Mouse (Mus musculus): ENCODE measurements around the gene Clptm1. TPM values are rescaled to one million over a fixed set of nuclear protein-coding genes. Genes with fewer than 3 reads are reported as not detected.
A peak's percentile ranks its signal among the peaks of the same experiment; 100 is the strongest.
"Not testable (repeated sequence)": the region's sequence is repeated elsewhere in the genome, so short reads cannot be mapped to it uniquely, and the experiment has no call there.

The Clptm1 gene
- polyA plus RNA-seq, 1 experiment from 2014 or later, result 96.0 TPM

DNA sequence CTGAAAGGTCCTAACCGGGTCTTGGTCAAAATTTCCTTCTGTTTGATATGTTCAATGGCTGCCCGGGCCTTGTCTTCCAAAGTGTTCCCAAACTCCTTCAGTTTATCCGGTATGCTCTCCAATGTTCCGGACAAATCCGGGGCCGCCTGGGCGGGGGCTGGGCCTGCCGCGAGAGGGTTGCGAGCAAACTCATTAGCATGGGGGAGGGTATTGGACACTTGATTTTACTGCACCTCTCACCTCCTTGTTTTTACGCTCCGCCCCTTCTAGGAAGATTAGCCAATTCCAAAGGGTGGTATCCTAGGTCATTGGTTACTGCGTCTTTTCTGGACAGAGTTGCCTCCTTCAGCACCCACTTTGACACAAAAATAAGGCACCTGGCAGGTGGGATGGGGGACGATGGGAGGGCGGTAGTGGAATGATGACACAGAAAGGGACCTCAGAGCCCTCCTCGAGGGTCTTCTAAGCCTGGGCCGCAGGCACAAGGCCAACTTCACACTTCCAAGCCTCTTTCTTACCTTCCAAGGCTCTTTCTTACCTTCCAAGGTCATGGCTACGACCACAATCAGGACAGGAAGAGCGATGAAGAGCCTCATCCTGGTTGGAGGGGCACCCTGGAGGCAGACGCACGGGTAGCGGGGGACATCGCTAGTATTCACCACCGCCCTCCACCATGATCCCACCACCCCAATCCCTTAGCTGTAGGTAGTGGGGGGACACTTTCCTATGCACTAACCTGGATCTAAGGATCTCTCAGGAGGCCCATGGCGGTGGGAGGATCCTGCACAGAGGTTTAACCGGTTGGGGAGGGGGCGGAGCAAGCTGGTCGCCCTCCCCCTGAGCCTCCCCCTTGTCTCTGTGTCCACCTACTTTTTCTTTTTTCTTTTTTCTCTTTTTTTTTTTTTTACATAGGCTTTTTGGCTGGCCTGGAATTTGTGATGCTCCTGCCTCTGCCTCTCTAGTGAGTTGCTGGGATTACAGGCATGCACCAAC, 27.3 kb upstream of the Clptm1 start, which contains the start of gene Apoc1:
Gene Apoc1, minus strand, starts transcription at position 788 of the 993 bp plus-strand sequence.
- ATAC-seq (ENCODE audit: insufficient read depth) (no peak), DNase-seq (peak; percentile 32)
- Histone ChIP-seq H3K36me3 (ENCODE audit: insufficient read depth) (peaks cover 6% of the 10 kb centered on the region; the same call in 1 of the 2 replicates), H3K4me2 (peak within 1 kb of the TSS; percentile 12; the same call in 1 of the 2 replicates), H3K4me3 (ENCODE audit: low read depth, low read length) (no peak within 1 kb of the TSS), H3K9ac (no peak within 1 kb of the TSS; the same call in 1 of the 2 replicates), H3K9me3 (ENCODE audit: low read depth, low read length) (no peaks in the 10 kb centered on the region; the same call in 1 of the 2 replicates), H3K27me3 (ENCODE audit: insufficient read depth, low read length) (no peaks in the 10 kb centered on the region), H3K27ac (ENCODE audit: low read depth) (peak within 1 kb of the TSS; percentile 79), H3K4me1 (ENCODE audit: insufficient read depth) (peaks cover 21% of the 10 kb centered on the region)
- WGBS, result 50% methylated on average over 28 of the region's 28 CpGs
- TF ChIP-seq CTCF (IDR thresholded peaks at IDR 0.05; ENCODE audit: low read depth), result no peak

DNA sequence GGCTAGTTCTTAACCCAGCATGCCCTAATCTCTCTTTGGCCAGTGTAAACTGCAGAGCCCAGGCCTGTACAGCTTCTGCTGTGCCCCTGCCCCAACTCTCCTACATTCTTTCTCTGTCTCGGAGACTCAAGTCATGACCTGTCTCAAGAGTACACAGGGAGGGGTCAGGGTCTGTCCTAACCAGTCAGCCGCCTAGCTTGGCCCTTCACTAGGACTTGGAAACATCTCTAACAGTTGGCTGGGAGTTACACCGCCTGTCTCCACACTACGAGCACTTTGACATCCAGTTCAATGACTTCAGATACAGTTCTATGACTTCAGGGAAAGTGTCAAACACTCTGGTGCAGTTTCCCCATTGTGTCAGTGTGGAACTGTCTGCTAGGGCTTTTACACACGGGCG, 26.6 kb upstream of the Clptm1 start:
- H3K4me3 ChIP-seq (ENCODE audit: low read depth, low read length), result no peak overlapping the region
- 62% methylated on average over 6 of the region's 6 CpGs for WGBS
- no peak for TF ChIP-seq CTCF (IDR thresholded peaks at IDR 0.05; ENCODE audit: low read depth)
- H3K9me3 ChIP-seq (ENCODE audit: low read depth, low read length), result no peaks in the 10 kb centered on the region; the same call in 1 of the 2 replicates
- DNase-seq (no peak), ATAC-seq (ENCODE audit: insufficient read depth) (no peak)
- H3K4me2 ChIP-seq, result 0 out of 2 replicates have a peak overlapping the region, but pooled peaks have one; percentile 12
- H3K27ac ChIP-seq (ENCODE audit: low read depth), result peak overlapping the region; percentile 18; the same call in 1 of the 2 replicates
- H3K9ac ChIP-seq, result no peak overlapping the region
- no peaks in the 10 kb centered on the region for H3K27me3 ChIP-seq (ENCODE audit: insufficient read depth, low read length)
- peaks cover 21% of the 10 kb centered on the region for H3K4me1 ChIP-seq (ENCODE audit: insufficient read depth)
- peaks cover 1% of the 10 kb centered on the region; the same call in 1 of the 2 replicates for H3K36me3 ChIP-seq (ENCODE audit: insufficient read depth)

DNA sequence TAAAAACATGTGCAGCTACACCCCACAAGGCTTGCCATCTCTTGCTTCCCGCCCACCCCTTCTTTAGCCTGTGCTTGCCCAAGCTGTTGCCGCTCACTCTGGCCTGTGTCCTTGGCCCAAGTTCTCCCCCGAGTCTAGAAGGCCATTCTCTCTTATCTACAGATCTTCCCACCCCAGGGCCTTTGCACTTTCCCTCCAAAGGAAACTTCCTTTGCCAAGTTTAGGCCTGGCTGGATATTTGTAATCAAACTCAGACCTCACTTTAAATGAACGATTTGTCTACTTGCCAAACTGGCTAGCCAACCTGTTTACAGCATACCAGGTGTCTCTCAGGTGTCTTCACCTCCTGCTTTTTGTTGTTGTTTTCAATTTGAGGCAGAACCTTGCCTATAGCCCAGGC, 26.0 kb upstream of the Clptm1 start:
- Histone ChIP-seq H3K4me1 (ENCODE audit: insufficient read depth) (peaks cover 21% of the 10 kb centered on the region), H3K9me3 (ENCODE audit: low read depth, low read length) (no peaks in the 10 kb centered on the region), H3K27ac (ENCODE audit: low read depth) (no peak overlapping the region), H3K9ac (no peak overlapping the region), H3K4me2 (no peak overlapping the region), H3K36me3 (ENCODE audit: insufficient read depth) (no peaks in the 10 kb centered on the region), H3K4me3 (ENCODE audit: low read depth, low read length) (no peak overlapping the region), H3K27me3 (ENCODE audit: insufficient read depth, low read length) (no peaks in the 10 kb centered on the region)
- TF ChIP-seq CTCF (IDR thresholded peaks at IDR 0.05; ENCODE audit: low read depth), result no peak
- 83% methylated on average over 4 of the region's 4 CpGs for WGBS
- DNase-seq (no peak), ATAC-seq (ENCODE audit: insufficient read depth) (no peak)

DNA sequence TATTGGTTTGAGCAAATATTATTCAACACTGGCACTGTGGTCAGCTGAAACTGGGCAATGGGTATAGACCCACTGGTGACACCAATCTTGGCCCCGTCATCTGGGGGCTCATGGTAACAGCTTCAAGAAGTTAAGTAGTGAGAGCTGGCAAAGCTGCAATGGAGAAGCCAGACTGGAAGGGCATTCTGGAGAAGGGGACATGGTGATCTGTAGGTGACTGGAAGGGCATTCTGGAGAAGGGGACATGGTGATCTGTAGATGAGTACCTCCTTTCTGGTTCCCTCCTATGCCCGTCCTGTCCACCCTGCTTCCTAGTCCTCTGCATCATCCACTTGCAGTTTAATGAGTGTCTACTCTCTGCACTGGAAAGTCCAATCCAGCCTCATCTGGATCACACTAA, 23.8 kb upstream of the Clptm1 start:
- H3K9ac ChIP-seq, result no peak overlapping the region
- H3K9me3 ChIP-seq (ENCODE audit: low read depth, low read length), result no peaks in the 10 kb centered on the region
- no peaks in the 10 kb centered on the region for H3K27me3 ChIP-seq (ENCODE audit: insufficient read depth, low read length)
- DNase-seq (no peak), ATAC-seq (ENCODE audit: insufficient read depth) (no peak)
- peaks cover 11% of the 10 kb centered on the region for H3K4me1 ChIP-seq (ENCODE audit: insufficient read depth)
- H3K4me3 ChIP-seq (ENCODE audit: low read depth, low read length), result no peak overlapping the region
- no peak for TF ChIP-seq CTCF (IDR thresholded peaks at IDR 0.05; ENCODE audit: low read depth)
- no peak overlapping the region for H3K4me2 ChIP-seq
- WGBS, result 96% methylated on average over 2 of the region's 2 CpGs
- H3K27ac ChIP-seq (ENCODE audit: low read depth), result no peak overlapping the region
- no peaks in the 10 kb centered on the region for H3K36me3 ChIP-seq (ENCODE audit: insufficient read depth)

DNA sequence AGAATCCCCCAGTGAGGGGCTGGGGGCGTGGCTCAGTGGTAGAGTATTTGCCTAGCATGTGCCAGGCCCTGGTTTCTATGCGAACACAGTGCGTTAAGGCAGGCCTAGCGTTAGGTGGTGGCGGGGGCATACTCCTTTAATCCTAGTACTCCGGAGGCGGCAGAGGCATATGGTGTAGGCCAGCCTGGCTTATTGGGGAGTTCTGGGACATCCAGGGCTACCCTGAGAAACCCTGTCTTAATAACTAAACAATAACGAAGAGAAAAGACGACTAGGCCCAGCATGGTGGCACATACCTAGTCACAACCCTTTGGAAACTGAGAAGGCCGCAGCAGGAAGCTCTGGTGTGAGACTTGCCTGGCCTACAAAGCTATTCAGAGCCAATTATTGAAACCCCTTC, 23.3 kb upstream of the Clptm1 start:
- no peaks in the 10 kb centered on the region for H3K36me3 ChIP-seq (ENCODE audit: insufficient read depth)
- TF ChIP-seq CTCF (IDR thresholded peaks at IDR 0.05; ENCODE audit: low read depth), result no peak
- peaks cover 6% of the 10 kb centered on the region for H3K4me1 ChIP-seq (ENCODE audit: insufficient read depth)
- ATAC-seq (ENCODE audit: insufficient read depth) (no peak), DNase-seq (no peak)
- H3K9me3 ChIP-seq (ENCODE audit: low read depth, low read length), result no peaks in the 10 kb centered on the region
- no peak overlapping the region for H3K9ac ChIP-seq
- H3K27me3 ChIP-seq (ENCODE audit: insufficient read depth, low read length), result no peaks in the 10 kb centered on the region
- no peak overlapping the region for H3K4me2 ChIP-seq
- no peak overlapping the region for H3K27ac ChIP-seq (ENCODE audit: low read depth)
- no peak overlapping the region for H3K4me3 ChIP-seq (ENCODE audit: low read depth, low read length)
- WGBS, result 89% methylated on average over 10 of the region's 10 CpGs

DNA sequence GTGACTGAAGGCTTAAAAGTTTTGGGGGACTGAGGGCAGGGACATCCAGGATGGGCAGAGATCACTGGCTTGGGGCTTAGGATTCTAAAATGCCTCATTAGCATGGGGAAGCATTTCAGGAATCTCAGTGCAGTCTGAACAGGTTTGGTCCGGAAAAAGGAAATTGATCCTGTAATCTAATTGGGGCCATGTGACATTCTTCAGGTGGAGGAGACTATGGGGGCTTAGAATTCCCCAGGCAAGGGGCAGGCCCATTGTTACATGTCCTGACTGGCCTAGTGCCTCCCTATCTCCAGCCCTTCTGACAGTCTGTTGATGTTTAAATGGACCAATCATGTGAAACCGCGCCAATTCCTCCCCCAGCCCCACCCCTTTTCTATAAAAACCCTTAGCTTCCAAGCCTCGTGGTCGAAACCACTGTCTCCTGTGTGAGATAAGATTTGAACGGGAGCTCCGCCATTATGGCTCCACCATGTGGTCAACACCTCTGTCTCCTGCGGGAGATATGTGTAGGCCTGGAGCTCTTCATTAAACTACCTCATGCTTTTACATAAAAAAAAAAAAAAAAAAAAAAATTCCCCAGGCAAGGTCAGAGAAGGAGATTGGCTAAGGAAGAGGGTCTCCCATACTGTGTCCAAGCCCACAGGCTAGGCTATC, 22.2 kb upstream of the Clptm1 start:
- ATAC-seq (ENCODE audit: insufficient read depth), result 0 out of 2 replicates have a peak, but pooled peaks have one; percentile 24
- H3K4me1 ChIP-seq (ENCODE audit: insufficient read depth); H3K4me2 ChIP-seq; DNase-seq; H3K27ac ChIP-seq (ENCODE audit: low read depth); H3K4me3 ChIP-seq (ENCODE audit: low read depth, low read length); H3K36me3 ChIP-seq (ENCODE audit: insufficient read depth); H3K27me3 ChIP-seq (ENCODE audit: insufficient read depth, low read length); H3K9me3 ChIP-seq (ENCODE audit: low read depth, low read length); H3K9ac ChIP-seq: not testable (repeated sequence)
- WGBS, result 58% methylated on average over 8 of the region's 8 CpGs

DNA sequence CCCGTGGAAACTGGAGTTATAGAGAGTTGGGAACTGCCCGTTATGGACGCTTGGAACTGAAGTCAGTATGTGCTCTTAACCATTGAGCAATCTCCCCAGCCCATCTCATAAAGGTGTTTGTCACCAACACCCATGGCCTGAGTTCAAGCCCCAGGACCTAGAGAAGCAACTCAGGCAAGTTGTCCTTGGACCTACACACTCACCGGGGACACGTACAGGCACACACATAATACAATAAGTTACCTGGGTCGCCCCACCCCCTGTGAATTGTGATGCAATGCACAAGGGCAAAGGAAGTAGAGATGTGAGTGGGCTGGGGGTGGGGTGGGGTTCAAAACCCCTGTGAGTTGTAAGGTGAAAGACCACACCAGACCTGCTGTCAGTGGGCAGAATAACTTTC, 21.7 kb upstream of the Clptm1 start:
- H3K9ac ChIP-seq, result no peak overlapping the region

More for the DNA sequence above, 21.7 kb upstream of the Clptm1 start:
- ATAC-seq (ENCODE audit: insufficient read depth), result no peak
- no peak for DNase-seq
- WGBS, result 86% methylated on average over 6 of the region's 6 CpGs
- no peaks in the 10 kb centered on the region for H3K9me3 ChIP-seq (ENCODE audit: low read depth, low read length)
- H3K27me3 ChIP-seq (ENCODE audit: insufficient read depth, low read length), result no peaks in the 10 kb centered on the region
- no peaks in the 10 kb centered on the region for H3K4me1 ChIP-seq (ENCODE audit: insufficient read depth)
- H3K27ac ChIP-seq (ENCODE audit: low read depth), result no peak overlapping the region
- no peak overlapping the region for H3K4me2 ChIP-seq
- H3K36me3 ChIP-seq (ENCODE audit: insufficient read depth), result no peaks in the 10 kb centered on the region
- no peak for TF ChIP-seq CTCF (IDR thresholded peaks at IDR 0.05; ENCODE audit: low read depth)
- no peak overlapping the region for H3K4me3 ChIP-seq (ENCODE audit: low read depth, low read length)

Data from lung, embryonic 14.5 days (tissue).